Comparison of ENCODE assay signal across 14 mouse cellular contexts in the genomic region with DNA sequence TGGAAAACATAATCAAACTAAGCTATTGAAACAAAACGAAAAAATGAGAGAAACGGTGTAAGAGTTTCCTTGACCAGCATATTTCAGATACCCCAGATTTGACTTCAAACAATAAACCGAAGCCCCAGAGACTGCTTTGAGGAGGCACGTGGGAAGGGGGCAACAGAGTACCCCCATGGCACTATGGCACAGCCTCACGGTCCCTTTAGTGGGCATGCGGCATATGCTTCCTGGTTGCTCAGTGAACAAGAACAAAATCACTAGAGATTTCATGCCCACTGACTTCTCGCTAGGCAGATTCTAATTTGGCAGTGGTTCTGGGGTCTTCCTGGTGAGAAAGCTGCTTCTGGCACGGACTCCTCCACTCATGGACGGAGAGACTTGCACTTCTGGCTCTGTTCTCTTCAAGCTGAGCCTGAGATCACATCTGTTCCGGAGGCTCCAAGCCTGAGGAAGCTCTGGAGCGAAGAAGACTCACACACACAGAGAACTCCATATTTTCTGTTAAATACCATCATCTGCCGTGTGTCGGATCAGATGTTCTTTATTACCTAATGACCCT.
DNase-seq lines count a peak whose midpoint lies in the region; ATAC-seq and TF ChIP-seq lines count a peak whose summit lies in the region.
"Had no signal": no experiment of that assay in that cellular context is flagged by ENCODE, and none has a peak within 500 bp of the region (broad histone marks: within the 10 kb centered on the region; RNA-seq: fewer than 3 reads in every experiment).

No protein-coding gene starts in this region.

- no peak overlapping the region for H3K27ac ChIP-seq in forebrain, embryonic 14.5 days (ENCODE audit: low read depth, low read length)
- H3K27ac ChIP-seq in forebrain, embryonic 12.5 days: no peak overlapping the region
- no peak overlapping the region for H3K27ac ChIP-seq in midbrain, postnatal 0 days (ENCODE audit: low read depth, low read length)
- no peak overlapping the region for H3K27ac ChIP-seq in midbrain, embryonic 11.5 days (ENCODE audit: low read depth, low read length)
- H3K27ac ChIP-seq: liver, embryonic 15.5 days had no signal

- WGBS in forebrain, embryonic 14.5 days: 81% methylated on average over 13 of the region's 13 CpGs
- 88% methylated on average over 13 of the region's 13 CpGs for WGBS in forebrain, embryonic 12.5 days
- WGBS in midbrain, postnatal 0 days: 82% methylated on average over 13 of the region's 13 CpGs
- 90% methylated on average over 13 of the region's 13 CpGs for WGBS in midbrain, embryonic 11.5 days
- 84% methylated on average over 13 of the region's 13 CpGs for WGBS in lung, adult 2 months

- H3K4me3 ChIP-seq in forebrain, embryonic 14.5 days (ENCODE audit: low read depth, low read length): no peak overlapping the region
- no peak overlapping the region for H3K4me3 ChIP-seq in forebrain, embryonic 12.5 days (replicated peaks)
- H3K4me3 ChIP-seq in midbrain, postnatal 0 days (ENCODE audit: low read depth, low read length): no peak overlapping the region
- no peak overlapping the region for H3K4me3 ChIP-seq in midbrain, embryonic 11.5 days (ENCODE audit: low read depth, low read length)
- no peak overlapping the region for H3K4me3 ChIP-seq in lung, adult 2 months (replicated peaks; ENCODE audit: extremely low read depth, low read depth, low read length)
- H3K4me3 ChIP-seq: liver, embryonic 15.5 days had no signal

- H3K36me3 ChIP-seq in forebrain, embryonic 14.5 days (ENCODE audit: control insufficient read depth, insufficient read depth, low read length): no peaks in the 10 kb centered on the region
- no peaks in the 10 kb centered on the region for H3K36me3 ChIP-seq in forebrain, embryonic 12.5 days (replicated peaks)
- H3K36me3 ChIP-seq in midbrain, postnatal 0 days (ENCODE audit: insufficient read depth, low read length): no peaks in the 10 kb centered on the region
- no peaks in the 10 kb centered on the region for H3K36me3 ChIP-seq in midbrain, embryonic 11.5 days (ENCODE audit: control insufficient read depth, insufficient read depth, low read length)
- H3K36me3 ChIP-seq: liver, embryonic 15.5 days had no signal

- no peak overlapping the region for H3K9ac ChIP-seq in forebrain, embryonic 14.5 days (ENCODE audit: low read length)
- H3K9ac ChIP-seq in forebrain, embryonic 12.5 days: no peak overlapping the region
- H3K9ac ChIP-seq in midbrain, postnatal 0 days (replicated peaks; ENCODE audit: low read length, poor library complexity, severe bottlenecking): no peak overlapping the region
- no peak overlapping the region for H3K9ac ChIP-seq in midbrain, embryonic 11.5 days (ENCODE audit: low read length)
- H3K9ac ChIP-seq: liver, embryonic 15.5 days had no signal

- H3K4me1 ChIP-seq in forebrain, embryonic 14.5 days (ENCODE audit: control insufficient read depth, insufficient read depth, low read length): no peaks in the 10 kb centered on the region
- no peaks in the 10 kb centered on the region for H3K4me1 ChIP-seq in forebrain, embryonic 12.5 days
- H3K4me1 ChIP-seq in midbrain, postnatal 0 days (ENCODE audit: insufficient read depth, low read length): no peaks in the 10 kb centered on the region
- no peaks in the 10 kb centered on the region for H3K4me1 ChIP-seq in midbrain, embryonic 11.5 days (ENCODE audit: control insufficient read depth, insufficient read depth, low read length)
- H3K4me1 ChIP-seq in lung, adult 2 months (ENCODE audit: control insufficient read depth, insufficient read depth, low read length): no peaks in the 10 kb centered on the region
- H3K4me1 ChIP-seq: liver, embryonic 15.5 days had no signal

- no peaks in the 10 kb centered on the region for H3K27me3 ChIP-seq in forebrain, embryonic 14.5 days (replicated peaks; ENCODE audit: control insufficient read depth, insufficient read depth, low read length)
- no peaks in the 10 kb centered on the region for H3K27me3 ChIP-seq in forebrain, embryonic 12.5 days
- H3K27me3 ChIP-seq in midbrain, postnatal 0 days (ENCODE audit: insufficient read depth, low read length): no peaks in the 10 kb centered on the region
- no peaks in the 10 kb centered on the region for H3K27me3 ChIP-seq in midbrain, embryonic 11.5 days (ENCODE audit: control insufficient read depth, insufficient read depth, low read length)
- H3K27me3 ChIP-seq: liver, embryonic 15.5 days had no signal

- no peak for ATAC-seq in forebrain, embryonic 14.5 days
- ATAC-seq in forebrain, embryonic 12.5 days (ENCODE audit: low FRiP score): no peak
- ATAC-seq in midbrain, postnatal 0 days (ENCODE audit: low FRiP score): peak; percentile 52; the same call in 1 of the 2 replicates
- ATAC-seq in midbrain, embryonic 11.5 days (ENCODE audit: low FRiP score): no peak
- ATAC-seq: activated CD4-positive, CD25-positive, alpha-beta regulatory T cell, adult 4 months; inflammation-experienced regulatory T-cells, adult 6 months had no signal

- no peaks in the 10 kb centered on the region for H3K9me3 ChIP-seq in forebrain, embryonic 14.5 days (replicated peaks; ENCODE audit: control insufficient read depth, low read length)
- H3K9me3 ChIP-seq in forebrain, embryonic 12.5 days: no peaks in the 10 kb centered on the region
- H3K9me3 ChIP-seq in midbrain, postnatal 0 days (ENCODE audit: low read length): no peaks in the 10 kb centered on the region
- H3K9me3 ChIP-seq in midbrain, embryonic 11.5 days (ENCODE audit: control insufficient read depth, low read length): no peaks in the 10 kb centered on the region
- H3K9me3 ChIP-seq: liver, embryonic 15.5 days had no signal

- no peak overlapping the region for H3K4me2 ChIP-seq in forebrain, embryonic 14.5 days (ENCODE audit: low read length)
- no peak overlapping the region for H3K4me2 ChIP-seq in forebrain, embryonic 12.5 days
- H3K4me2 ChIP-seq in midbrain, postnatal 0 days (ENCODE audit: low read depth, low read length, poor library complexity, severe bottlenecking): no peak overlapping the region
- H3K4me2 ChIP-seq in midbrain, embryonic 11.5 days: no peak overlapping the region
- H3K4me2 ChIP-seq: liver, embryonic 15.5 days had no signal

- TF ChIP-seq POLR2A in lung, adult 2 months (IDR thresholded peaks at IDR 0.05; ENCODE audit: borderline replicate concordance, extremely low read depth, low read depth, low read length): no peak

- DNase-seq in forebrain, embryonic 14.5 days (ENCODE audit: low spot score): peak; percentile 12
- DNase-seq in midbrain, postnatal 0 days (ENCODE audit: low spot score): peak; percentile 85
- DNase-seq in midbrain, embryonic 11.5 days (ENCODE audit: low spot score, missing footprints): no peak
- DNase-seq in layer of hippocampus, adult 8-10 months (ENCODE audit: low spot score in 2 of 2): peak; percentile 2 to 14
- peak; percentile 5 for DNase-seq in right cerebral cortex, postnatal 25 days
- no peak for DNase-seq in thymus, postnatal 10 days (ENCODE audit: low spot score in 2 of 2)
- DNase-seq in lung, adult 2 months: no peak
- DNase-seq: gastrocnemius, postnatal 36 days; lung, postnatal 36 days; thymus, postnatal 36 days had no signal

- TF ChIP-seq CTCF in midbrain, postnatal 0 days (IDR thresholded peaks at IDR 0.05): no peak
- no peak for TF ChIP-seq CTCF in lung, adult 2 months (IDR thresholded peaks at IDR 0.05; ENCODE audit: insufficient read depth, low read length)

Comparison
In these comparisons a context has a peak if more than half of its experiments do, and no peak if none do; other contexts are left out.
1. DNase-seq: peak in forebrain, embryonic 14.5 days (single experiment), midbrain, postnatal 0 days (single experiment), layer of hippocampus, adult 8-10 months (2 of 2) and right cerebral cortex, postnatal 25 days (single experiment); none in midbrain, embryonic 11.5 days (single experiment), thymus, postnatal 10 days (0 of 2) and lung, adult 2 months (single experiment).